Mouse (Mus musculus): ENCODE data around the gene Nfkbil1. TPM values are rescaled to one million over a fixed set of nuclear protein-coding genes. Genes with fewer than 3 reads are reported as not detected.

Gene Nfkbil1
- total RNA-seq, 1 experiment from 2014 or later: 15.3 TPM

DNA sequence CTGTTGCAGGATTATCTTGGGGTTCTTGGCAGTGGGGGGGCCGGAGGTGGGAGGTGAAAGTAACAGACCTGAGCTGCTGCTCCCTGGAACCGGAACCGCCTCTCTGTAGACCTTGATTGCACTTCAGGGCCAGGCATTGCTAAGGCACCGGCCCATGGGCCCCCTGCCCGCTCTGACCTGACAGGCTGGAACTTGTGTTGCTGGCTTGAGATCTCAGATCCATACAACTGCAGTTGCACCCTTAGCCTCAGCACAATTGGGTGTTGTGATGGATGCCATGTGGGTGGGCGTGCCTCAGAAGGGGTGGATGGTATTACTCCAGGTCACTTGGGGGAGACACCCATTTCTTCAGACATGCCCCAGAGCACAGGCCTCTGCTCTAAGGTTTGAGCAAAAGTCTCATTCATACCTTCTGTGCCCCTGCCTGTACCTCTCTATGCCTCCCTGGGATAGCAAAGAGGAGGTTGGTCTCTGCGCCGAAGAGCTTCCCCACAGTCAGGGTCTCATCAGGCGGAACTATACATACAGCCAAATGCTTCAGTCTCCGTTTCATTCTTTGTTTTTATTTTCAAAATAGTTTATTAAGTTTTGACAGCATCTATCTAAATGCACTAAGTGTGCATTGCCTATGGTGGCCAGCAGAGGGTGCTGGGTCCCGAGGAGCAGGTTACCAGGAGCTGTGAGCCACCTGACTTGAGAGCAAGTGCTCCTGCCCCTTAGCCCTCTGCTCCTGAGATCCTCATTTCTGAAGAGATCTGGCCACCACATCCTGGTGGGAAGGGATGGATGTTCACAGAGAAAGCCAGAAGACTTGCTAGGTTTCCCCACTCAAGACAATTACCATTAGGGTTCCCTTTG lies 18.9 kb upstream of the Nfkbil1 start:
- peak; percentile 83 for DNase-seq

DNA sequence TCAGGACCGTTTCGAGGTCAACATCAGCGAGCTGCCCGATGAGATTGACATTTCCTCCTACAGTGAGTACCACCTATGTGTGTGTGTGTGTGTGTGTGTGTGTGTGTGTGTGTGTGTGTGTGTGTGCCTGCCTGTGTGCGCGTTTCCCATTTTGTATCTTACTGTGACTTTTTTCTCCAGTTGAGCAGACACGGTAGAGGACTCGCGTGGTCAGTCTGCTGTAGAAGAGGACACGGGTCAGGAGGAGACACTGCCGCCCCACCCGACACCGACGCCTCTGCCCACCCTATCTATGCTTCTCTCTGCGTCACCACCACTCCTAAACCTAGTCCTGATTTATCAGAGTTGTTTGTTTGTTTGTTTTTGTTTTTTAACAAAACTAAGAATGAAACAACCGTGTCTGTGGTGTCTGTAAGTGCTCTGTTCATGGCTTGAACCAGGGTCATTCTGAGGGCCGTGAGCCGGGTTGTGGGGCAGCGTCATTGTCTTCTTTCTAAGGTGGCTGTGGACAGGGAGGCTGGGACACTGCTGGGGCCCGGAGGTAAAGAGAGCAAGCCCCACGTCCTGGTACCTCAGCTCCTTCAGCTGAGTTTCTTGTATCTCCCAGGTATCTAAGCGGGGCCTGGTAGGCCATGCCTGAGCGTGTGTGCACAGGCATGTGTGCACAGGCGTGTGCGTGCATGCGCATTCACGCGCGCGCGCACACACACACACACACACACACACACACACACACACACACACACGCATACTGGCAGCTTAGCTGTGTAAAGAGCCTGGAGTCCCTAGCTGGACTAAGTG lies 17.9 kb upstream of the Nfkbil1 start:
- no peak for DNase-seq

DNA sequence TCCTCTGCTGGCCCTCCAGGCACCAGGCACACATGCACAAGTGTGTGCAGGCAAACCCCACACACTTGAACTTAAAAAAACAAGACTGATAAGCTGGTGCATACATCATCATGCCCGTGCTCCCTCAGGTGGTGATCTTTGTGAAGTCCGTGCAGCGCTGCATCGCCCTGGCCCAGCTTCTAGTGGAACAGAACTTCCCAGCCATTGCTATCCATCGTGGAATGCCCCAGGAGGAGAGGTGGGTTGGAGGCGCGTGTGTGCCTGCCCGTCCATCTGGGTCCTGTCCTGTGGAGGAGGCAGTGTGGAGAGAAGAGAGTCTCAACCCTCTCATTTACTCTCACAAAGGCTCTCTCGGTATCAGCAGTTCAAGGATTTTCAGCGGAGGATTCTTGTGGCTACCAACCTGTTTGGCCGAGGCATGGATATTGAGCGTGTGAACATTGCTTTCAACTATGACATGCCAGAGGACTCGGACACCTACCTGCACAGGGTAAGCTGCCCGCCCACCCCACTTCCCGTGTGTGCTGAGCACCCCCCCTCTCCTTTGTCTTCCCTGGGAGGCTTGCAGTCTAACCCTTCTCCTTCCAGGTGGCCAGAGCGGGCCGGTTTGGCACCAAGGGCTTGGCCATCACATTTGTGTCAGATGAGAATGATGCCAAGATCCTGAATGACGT lies 17.2 kb upstream of the Nfkbil1 start:
- DNase-seq: peak; percentile 59

DNA sequence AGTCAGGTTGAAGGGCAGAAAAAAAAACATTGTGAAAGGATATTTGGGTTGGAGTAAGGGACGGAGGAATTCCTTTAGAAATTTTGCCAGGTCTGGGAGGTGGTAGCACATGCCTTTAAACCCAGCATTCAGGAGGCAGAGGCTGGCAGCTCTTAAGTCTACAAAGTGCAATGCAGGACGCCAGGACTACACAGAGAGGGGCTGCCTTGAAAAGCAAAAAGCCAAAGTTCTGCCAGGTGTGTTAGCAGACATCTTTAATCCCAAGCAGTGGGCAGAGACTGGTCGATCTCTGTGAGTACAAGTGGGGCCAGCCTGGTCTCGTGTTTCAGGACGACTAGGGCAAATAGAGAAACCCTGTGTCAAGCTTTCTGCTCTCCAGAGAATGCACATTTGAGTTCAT lies 16.4 kb upstream of the Nfkbil1 start:
- no peak for DNase-seq

DNA sequence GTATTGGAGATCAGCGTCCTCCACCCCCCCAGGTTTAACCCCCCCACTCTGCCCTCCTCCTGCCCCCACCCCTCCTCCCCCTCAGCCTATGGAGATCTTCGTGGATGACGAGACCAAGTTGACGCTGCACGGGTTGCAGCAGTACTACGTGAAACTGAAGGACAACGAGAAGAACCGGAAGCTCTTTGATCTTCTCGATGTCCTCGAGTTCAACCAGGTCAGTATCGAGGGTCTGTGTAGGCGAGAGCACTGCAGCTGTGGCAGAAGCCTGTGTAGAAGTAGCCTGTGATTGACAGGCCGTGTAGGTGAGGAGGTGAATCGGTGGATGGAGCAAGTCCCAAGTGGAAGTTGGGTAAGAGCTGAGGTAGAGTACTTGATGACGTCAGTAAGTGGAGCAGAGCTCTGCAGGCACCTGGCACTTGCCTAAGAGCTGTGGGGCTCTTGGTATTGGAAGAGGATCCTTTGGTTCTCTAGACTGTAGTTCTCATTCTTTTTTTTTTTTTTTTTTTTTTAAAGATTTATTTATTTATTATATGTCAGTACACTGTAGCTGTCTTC lies 15.6 kb upstream of the Nfkbil1 start:
- no peak for DNase-seq

DNA sequence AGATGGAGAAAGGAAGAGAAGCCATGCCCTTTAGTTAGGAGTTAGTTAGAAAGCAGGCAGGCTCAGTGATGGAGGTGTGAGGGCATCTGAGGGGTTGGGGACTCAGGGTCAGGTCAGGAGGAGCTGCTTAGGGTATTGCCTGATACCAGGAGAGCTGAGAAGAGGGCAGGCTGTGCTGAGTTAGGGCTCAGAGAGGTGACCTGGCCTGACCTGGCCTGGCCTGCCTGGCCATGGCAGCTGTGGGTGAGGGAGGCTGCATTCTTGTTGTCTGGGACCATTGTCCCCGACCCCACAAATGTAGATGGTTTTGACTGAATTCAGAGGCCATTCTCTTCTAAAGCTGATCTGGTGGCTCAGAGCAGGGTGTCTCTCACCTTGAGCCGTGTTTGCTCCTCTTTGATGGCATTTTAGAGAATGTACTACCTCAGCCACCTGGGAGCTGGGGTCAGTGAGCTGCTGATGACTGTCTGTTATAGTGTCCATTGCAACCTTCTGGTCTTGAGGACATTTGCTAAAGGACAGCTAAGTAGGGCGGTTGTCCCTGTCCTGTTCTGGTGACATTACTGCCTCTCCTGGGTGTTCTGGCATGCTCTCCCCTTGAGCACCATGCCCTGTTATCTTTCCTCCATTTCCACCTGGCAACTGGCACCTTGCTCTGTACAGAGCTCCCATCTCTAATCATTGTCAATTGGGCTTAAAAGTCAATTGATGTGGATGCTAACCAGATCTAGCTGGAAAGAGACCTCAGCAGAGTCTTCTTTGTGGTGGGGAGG lies 14.9 kb upstream of the Nfkbil1 start:
- DNase-seq: no peak

DNA sequence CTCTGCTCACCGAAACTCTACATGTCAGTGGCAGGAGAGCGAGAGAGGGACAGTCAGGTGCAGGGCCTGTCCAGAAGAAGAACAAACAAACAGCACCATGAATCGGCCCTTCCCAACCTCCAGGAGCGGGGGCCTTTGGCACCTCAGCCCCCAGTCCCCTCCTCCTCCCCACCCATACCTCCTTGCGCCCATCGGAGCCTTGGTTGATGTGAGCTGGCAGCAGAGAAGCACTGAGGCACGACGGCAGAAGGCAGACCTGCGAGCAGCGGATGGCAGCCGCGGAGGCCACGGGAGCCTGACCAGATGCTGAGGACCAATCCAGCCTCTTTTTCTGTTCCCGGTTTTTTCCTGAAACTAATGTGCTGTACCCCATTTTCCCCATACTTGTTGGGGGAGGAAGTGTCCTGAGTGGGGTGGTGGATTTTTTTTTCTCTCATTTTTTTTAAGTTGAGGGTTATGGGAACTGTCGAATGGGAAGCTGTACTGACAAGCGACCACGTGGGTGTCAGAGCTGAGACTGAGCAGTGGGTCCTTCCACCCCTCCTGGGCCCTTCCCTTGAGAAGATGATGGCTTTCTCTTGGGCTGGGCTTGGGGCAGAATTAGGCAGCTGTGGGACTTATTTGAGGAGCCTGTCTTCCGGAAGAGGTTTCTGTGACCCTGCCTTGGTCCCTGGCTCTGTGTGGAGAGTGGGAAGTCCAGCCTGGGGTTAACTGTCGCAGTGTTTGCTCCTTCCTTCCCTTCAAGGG lies 14.0 kb upstream of the Nfkbil1 start:
- no peak for DNase-seq

DNA sequence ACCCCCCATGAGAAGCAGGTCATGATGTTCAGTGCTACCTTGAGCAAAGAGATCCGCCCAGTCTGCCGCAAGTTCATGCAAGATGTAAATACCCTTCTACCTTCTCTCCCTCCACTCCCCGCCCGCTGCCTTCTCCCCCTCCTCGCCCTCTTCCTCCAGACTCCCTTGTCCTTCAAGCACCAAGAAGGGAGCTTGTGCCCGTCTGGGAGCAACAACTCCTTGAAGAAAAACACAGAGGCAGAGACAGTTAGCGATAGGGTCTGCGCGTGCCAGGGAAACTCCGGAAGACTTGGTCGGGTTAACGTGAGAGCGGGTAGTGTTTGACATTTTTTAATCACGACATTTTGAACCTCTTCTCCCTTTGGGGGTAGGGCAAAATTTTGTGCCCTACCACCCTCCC lies 13.4 kb upstream of the Nfkbil1 start:
- DNase-seq: no peak

DNA sequence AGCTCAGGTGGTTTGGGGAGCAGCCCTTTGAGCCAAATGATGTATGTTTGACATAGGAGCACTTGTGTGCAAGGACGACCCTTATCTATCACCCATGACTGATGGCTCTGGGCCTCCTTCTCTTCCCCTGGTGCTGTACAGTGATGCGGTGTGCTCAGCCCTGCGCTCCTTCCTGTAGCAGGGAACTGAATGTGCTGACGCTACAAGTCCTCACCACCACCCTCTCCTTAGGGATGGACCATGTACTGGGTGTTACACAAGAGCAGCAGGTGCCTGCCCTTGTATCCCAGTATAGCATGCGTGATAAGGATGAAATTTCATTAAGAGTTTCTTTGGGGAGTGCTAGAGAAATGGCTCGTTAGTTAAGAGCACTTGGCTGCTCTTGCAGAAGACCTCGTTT lies 11.6 kb upstream of the Nfkbil1 start:
- DNase-seq: no peak

DNA sequence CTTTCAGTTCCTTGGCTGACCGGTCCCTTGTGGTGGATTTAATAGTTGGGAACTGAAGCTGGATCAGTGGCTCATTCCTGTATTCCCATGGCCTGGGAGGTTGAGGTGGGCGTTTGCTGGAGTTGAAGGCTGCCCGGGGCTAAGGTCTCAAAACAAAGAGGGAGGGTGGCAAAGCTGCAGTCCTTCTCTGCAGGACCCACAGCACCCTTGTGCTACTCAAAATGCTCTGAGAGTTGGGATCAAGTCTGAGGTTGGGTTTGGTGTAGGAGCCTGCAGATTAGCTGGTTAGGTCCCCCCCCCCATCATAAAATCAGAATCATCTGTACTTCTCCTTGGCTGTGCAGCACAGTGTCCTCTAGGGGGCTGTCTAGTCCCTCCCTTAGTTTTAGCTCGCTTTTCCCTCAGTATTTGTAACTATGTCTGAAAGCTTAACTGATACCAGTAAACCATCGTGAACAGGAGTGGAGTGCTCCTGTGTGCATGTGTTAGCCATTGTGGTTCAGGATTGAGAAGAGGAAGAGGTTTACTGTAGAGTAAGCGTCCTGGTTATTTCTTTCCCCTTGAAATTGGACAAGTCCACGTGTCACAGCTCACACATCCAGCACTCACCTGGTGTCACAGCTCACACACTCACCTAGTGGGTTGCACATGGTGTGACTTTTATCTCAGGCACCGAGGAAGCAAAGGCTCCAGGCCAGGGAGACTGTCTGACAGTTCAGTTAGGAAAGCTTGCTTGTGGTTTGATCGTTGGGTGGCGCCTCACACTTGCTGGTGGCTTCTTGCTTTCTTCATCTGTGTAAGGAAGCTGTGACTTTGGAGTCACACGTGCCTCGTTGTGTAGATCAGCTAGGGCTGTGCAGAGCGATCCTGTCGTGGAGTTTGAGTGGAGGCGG lies 10.4 kb upstream of the Nfkbil1 start:
- peak; percentile 44 for DNase-seq

DNA sequence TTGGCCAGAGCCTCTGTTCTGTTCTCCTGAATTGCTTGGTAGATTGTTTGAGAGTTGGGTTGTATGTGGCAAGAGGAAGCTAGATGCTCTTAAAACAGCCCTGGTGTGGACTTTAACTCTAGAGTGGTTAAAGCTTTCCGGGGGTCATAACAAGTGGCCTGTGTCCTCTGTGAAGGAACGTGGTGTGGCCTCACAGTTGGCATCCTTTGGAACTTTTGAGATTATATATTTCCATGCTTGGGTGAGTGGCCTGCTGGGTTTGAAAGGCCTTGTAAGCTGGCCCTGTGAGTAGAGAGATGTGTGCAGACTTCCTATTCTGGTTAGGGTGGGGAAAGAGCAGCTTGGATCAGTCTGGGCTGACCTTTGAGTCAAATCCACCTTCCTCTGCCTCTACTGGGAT lies 9.4 kb upstream of the Nfkbil1 start:
- DNase-seq: no peak

DNA sequence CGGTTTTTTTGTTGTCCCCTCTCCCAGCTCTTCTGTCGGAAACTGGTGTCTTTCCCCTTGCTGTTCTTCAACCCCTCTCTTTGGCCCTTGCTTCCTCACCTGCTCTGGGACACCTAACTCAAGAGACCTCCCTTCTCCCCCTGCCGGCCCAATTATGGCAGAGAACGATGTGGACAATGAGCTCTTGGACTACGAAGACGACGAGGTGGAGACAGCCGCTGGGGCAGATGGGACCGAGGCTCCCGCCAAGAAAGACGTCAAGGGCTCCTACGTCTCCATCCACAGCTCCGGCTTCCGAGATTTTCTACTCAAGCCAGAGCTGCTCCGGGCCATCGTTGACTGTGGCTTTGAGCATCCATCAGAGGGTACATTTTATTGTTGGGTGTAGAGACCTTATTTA lies 7.5 kb upstream of the Nfkbil1 start:
- peak; percentile 64 for DNase-seq

DNA sequence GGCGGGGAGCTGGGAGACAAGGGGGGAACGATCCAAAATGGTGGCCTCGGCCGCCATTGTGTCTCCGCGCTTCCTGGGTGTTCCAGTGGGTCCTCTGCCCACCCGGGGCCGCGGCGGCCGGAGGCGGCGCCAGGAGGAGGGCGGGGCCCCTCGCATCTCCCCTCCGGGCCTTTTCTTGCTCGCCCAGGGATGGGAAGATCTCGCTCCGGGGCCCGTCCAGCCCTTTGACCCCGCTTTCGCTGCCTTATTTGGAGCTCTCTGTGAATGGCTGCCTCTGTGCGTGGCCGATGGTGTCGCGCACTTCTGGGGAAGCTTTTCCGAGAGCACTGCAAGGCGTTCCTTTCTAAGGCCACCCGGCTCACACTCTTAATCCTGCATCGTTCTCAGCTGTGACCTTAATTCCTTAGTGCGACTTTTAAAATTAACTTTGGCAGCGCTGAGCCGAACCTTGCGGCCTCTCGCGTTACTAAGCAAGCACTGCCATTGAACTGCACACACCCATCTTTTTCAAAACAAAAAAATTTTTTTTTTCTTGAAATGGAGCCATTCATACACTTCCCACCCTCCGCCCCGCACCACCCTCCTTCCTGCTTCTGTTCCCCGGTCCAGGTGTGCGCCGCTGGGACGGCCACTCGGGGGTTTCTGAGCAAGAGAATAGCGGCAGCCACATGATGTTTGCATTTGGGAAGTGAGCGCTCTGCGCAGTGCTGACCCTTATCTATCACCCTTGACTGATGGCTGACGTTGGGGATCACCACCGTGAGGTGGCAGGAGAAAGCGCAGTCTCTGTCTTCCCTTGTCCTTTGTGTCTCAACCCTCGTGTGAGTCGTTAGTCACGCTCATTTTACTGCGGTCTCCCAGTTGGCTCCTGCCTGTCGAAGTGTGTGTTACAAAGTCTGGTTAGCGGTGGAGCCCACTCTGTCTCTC lies 6.7 kb upstream of the Nfkbil1 start:
- peak; percentile 82 for DNase-seq

DNA sequence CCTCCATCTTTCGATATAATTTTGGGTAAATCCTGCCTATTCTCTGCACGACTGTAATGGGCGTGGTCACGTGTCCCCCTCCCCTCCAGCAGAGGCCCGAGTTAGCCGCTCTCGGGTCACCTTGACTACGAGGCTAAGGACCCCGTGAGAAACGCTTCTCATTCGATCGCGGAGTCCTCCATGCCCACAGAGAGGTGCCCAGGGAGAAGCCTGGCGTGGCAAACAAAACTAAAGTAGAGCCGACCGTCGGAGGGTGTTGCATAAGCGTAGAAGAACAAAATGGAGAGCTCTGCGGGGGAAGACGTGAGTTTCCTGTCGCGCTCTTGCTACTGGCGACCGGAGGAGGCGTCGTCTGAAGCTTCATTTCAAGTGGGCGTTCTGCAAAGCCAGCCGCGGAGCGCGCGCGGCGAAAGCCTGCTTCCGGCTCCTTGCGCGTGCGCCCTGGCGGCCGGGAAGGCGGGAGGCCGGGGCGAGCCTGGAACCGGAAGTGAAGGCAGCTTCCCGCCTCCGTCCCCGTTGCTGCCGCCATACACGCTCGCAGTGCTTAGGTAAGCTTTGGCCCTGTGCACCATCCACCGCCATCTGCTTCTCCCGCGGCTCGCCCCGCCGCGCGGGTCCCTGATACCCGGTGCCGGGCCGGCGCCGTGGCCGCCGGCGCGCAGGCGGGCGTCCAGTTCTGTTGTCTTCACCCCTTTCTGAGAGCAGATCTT lies 5.9 kb upstream of the Nfkbil1 start, which contains the start of gene Ddx39b:
Ddx39b (plus strand) TSS at position 442 of the 710 bp plus-strand sequence.
- DNase-seq: peak; percentile 98

DNA sequence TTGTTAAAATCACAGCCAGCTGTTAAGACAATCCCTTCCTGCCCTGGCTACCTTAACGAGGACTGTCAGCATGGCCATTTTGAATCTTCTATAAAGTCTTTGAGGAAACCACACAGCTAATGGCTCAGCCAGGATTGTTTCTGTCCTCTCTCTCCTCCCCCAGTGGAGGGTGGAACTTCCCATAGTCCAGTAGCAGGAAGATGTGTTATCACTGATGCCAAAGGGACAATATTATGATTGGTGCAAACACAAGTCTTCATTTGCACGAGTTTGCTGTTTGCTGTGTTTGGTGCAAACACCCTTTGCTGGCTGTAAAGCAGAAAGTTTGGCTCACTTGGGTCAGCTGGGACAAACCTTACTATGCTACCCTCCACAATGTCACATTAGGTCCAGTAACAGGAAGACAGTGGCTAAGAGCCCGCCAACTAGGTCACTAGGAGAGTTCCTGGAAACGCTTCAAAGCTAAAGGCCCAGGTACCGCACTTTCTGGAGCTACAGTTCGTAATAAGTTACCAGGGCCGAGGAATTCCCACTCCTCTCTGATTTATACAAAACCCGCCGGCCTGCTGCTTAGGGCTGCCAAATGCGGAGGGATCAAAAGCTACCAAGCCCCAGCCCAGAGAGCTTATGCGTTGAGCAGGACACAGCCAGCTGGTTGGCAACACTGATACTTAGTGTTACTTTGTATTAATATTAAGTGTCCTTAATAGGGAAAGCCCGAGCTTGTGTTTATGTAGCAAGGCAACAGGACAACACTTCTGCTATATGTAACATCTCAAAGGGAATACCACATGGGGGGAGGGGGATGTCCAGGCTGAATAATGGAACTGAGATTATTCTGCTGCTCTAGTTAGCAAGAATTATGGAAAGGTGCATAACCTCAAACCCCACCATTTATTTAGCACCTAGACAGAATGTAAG lies 5.1 kb upstream of the Nfkbil1 start:
- peak; percentile 43 for DNase-seq

DNA sequence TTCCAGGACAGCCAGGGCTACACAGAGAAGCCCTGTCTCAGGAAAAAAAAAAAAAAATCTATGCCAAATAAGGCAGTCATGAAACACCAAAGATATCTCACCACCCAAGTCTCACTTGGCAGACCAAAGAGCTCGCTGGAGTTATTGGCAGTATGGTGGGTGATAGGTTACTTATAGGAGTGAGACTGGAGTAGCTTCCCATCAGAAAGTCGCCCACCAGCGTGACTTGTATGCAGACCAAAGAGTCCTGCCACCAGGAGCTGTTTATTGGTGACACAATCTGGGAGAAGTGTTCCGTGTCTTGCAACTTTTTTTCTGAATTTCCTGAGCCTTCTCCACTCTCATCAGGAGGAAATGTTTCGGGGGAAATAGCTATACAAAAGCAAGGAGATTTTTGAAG lies 4.1 kb upstream of the Nfkbil1 start:
- DNase-seq: no peak

DNA sequence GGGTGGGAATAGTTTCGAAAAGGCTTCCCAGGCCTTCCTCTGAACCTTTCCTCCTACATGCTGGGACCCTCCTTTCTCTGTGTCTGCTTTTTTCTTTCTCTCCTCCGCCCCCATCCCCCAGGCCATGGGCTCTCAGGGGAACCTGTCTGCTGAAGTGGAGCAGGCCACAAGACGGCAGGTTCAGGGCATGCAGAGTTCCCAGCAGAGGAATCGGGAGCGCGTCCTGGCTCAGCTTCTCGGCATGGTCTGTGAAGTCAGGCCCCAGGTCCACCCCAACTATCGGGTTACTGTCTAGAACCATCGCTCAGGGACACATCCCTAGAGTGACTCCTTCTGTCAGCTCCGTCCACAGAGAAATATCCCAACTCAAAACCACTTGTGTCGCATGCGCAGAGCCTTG lies 1.9 kb upstream of the Nfkbil1 start:
- DNase-seq: no peak

Data from adrenal gland, postnatal 14 days (tissue).